Mouse (Mus musculus): ENCODE measurements around the gene Tradd. TPM values are rescaled to one million over a fixed set of nuclear protein-coding genes. Genes with fewer than 3 reads are reported as not detected.
"Not testable (repeated sequence)": the region's sequence is repeated elsewhere in the genome, so short reads cannot be mapped to it uniquely, and the experiment has no call there.

The Tradd gene
- polyA plus RNA-seq, 1 experiment from 2014 or later = 17.5 TPM

DNA sequence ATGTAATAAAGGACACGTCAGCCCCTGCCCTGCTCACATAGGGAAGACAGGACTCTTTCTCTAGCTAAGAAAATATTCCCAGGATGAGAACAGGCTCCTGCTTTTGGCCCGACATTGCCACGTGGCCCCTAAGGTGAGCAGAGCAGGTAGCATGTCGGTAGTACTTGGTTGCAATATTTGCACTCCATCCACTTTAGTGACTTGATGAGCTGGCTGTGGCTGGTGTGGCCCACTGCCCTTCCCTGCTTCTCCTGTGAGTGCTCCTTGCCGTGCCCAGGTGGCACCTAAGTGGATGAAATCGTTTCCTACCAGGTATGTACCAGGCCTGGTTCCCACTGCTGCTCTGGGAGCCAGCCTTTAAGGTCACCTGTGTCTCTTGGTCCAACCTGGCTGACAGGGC lies 12.5 kb downstream of the Tradd start:
- no peak overlapping the region for H3K27ac ChIP-seq
- peaks cover 24% of the 10 kb centered on the region for H3K27me3 ChIP-seq
- H3K4me2 ChIP-seq (replicated peaks) = no peak overlapping the region
- peaks cover 49% of the 10 kb centered on the region for H3K36me3 ChIP-seq
- H3K9ac ChIP-seq = no peak overlapping the region
- WGBS = 90% methylated on average over 6 of the region's 6 CpGs
- no peak for ATAC-seq (ENCODE audit: low FRiP score)
- H3K4me3 ChIP-seq = no peak overlapping the region
- no peaks in the 10 kb centered on the region for H3K9me3 ChIP-seq (replicated peaks)
- H3K4me1 ChIP-seq = peaks cover 16% of the 10 kb centered on the region

- Histone ChIP-seq H3K9ac (no peak overlapping the region), H3K4me3 (no peak overlapping the region), H3K4me2 (replicated peaks) (no peak overlapping the region), H3K27me3 (no peaks in the 10 kb centered on the region), H3K4me1 (no peaks in the 10 kb centered on the region), H3K9me3 (replicated peaks) (no peaks in the 10 kb centered on the region), H3K27ac (no peak overlapping the region), H3K36me3 (peaks cover 39% of the 10 kb centered on the region)
- ATAC-seq (ENCODE audit: low FRiP score) = no peak
- WGBS = 97% methylated on average over 7 of the region's 7 CpGs
Observed at GRCm38 (mm10) chr8:105241016-105241415, 23.4 kb downstream of the Tradd start.

GRCm38 (mm10) chr8:105237442-105238142 lies 26.8 kb downstream of the Tradd start:
- Histone ChIP-seq H3K9ac (no peak overlapping the region), H3K9me3 (replicated peaks) (no peaks in the 10 kb centered on the region), H3K4me1 (no peaks in the 10 kb centered on the region), H3K36me3 (peaks cover 41% of the 10 kb centered on the region), H3K27me3 (no peaks in the 10 kb centered on the region), H3K4me2 (replicated peaks) (no peak overlapping the region), H3K27ac (no peak overlapping the region), H3K4me3 (no peak overlapping the region)
- ATAC-seq (ENCODE audit: low FRiP score) = no peak
- 92% methylated on average over 14 of the region's 14 CpGs for WGBS

GRCm38 (mm10) chr8:105235206-105235605 lies 29.2 kb downstream of the Tradd start:
- no peaks in the 10 kb centered on the region for H3K27me3 ChIP-seq
- 91% methylated on average over 1 of the region's 1 CpGs for WGBS
- peaks cover 26% of the 10 kb centered on the region for H3K36me3 ChIP-seq
- no peak overlapping the region for H3K27ac ChIP-seq
- H3K9ac ChIP-seq = no peak overlapping the region
- H3K4me3 ChIP-seq = no peak overlapping the region
- no peak for ATAC-seq (ENCODE audit: low FRiP score)
- no peak overlapping the region for H3K4me2 ChIP-seq (replicated peaks)
- no peaks in the 10 kb centered on the region for H3K9me3 ChIP-seq (replicated peaks)
- no peaks in the 10 kb centered on the region for H3K4me1 ChIP-seq

- Histone ChIP-seq H3K4me1 (no peaks in the 10 kb centered on the region), H3K36me3 (peaks cover 16% of the 10 kb centered on the region), H3K4me2 (replicated peaks) (no peak overlapping the region), H3K9me3 (replicated peaks) (no peaks in the 10 kb centered on the region), H3K4me3 (no peak overlapping the region), H3K9ac (no peak overlapping the region), H3K27me3 (no peaks in the 10 kb centered on the region), H3K27ac (no peak overlapping the region)
- 78% methylated on average over 1 of the region's 1 CpGs for WGBS
- no peak for ATAC-seq (ENCODE audit: low FRiP score)
Observed at GRCm38 (mm10) chr8:105233126-105233935, 31.1 kb downstream of the Tradd start.

GRCm38 (mm10) chr8:105232321-105232693 lies 32.1 kb downstream of the Tradd start:
- 97% methylated on average over 4 of the region's 4 CpGs for WGBS
- H3K27ac ChIP-seq; H3K27me3 ChIP-seq; H3K9me3 ChIP-seq (replicated peaks); H3K4me2 ChIP-seq (replicated peaks); ATAC-seq (ENCODE audit: low FRiP score); H3K9ac ChIP-seq; H3K4me1 ChIP-seq; H3K4me3 ChIP-seq: not testable (repeated sequence)
- peaks cover 16% of the 10 kb centered on the region for H3K36me3 ChIP-seq

GRCm38 (mm10) chr8:105231503-105232320 lies 32.7 kb downstream of the Tradd start:
- H3K27ac ChIP-seq = no peak overlapping the region
- H3K4me2 ChIP-seq (replicated peaks) = no peak overlapping the region
- 89% methylated on average over 12 of the region's 12 CpGs for WGBS
- H3K36me3 ChIP-seq = peaks cover 16% of the 10 kb centered on the region
- ATAC-seq (ENCODE audit: low FRiP score) = no peak
- H3K9ac ChIP-seq = no peak overlapping the region
- H3K27me3 ChIP-seq = no peaks in the 10 kb centered on the region
- no peak overlapping the region for H3K4me3 ChIP-seq
- H3K4me1 ChIP-seq = no peaks in the 10 kb centered on the region
- H3K9me3 ChIP-seq (replicated peaks) = no peaks in the 10 kb centered on the region

GRCm38 (mm10) chr8:105225917-105226316 lies 38.5 kb downstream of the Tradd start:
- Histone ChIP-seq H3K27ac (no peak overlapping the region), H3K36me3 (no peaks in the 10 kb centered on the region), H3K9ac (peak overlapping the region; percentile 89), H3K9me3 (replicated peaks) (no peaks in the 10 kb centered on the region), H3K4me3 (peak overlapping the region; percentile 90), H3K27me3 (no peaks in the 10 kb centered on the region), H3K4me2 (replicated peaks) (peak overlapping the region; percentile 74), H3K4me1 (peaks cover 17% of the 10 kb centered on the region)
- 31% methylated on average over 6 of the region's 6 CpGs for WGBS
- no peak for ATAC-seq (ENCODE audit: low FRiP score)

- WGBS = under 1% methylated on average over 26 of the region's 27 CpGs
- peak overlapping the region; percentile 89 for H3K9ac ChIP-seq
- H3K4me2 ChIP-seq (replicated peaks) = peak overlapping the region; percentile 74
- H3K27ac ChIP-seq = peak overlapping the region; percentile 64
- H3K4me3 ChIP-seq = peak overlapping the region; percentile 90
- H3K4me1 ChIP-seq = peaks cover 17% of the 10 kb centered on the region
- ATAC-seq (ENCODE audit: low FRiP score) = no peak
- H3K27me3 ChIP-seq = no peaks in the 10 kb centered on the region
- no peaks in the 10 kb centered on the region for H3K9me3 ChIP-seq (replicated peaks)
- no peaks in the 10 kb centered on the region for H3K36me3 ChIP-seq
Observed at GRCm38 (mm10) chr8:105225272-105225593, 39.2 kb downstream of the Tradd start.

GRCm38 (mm10) chr8:105224413-105225271 lies 39.8 kb downstream of the Tradd start, which contains the start of gene D230025D16Rik:
Gene D230025D16Rik (plus strand): TSS chr8:105225145.
- H3K4me1 ChIP-seq = peaks cover 17% of the 10 kb centered on the region
- peak within 1 kb of the TSS; percentile 74 for H3K4me2 ChIP-seq (replicated peaks)
- H3K36me3 ChIP-seq = no peaks in the 10 kb centered on the region
- H3K9ac ChIP-seq = peak within 1 kb of the TSS; percentile 89
- peak within 1 kb of the TSS; percentile 90 for H3K4me3 ChIP-seq
- WGBS = 3% methylated on average over 34 of the region's 34 CpGs
- H3K27ac ChIP-seq = peak within 1 kb of the TSS; percentile 64
- ATAC-seq (ENCODE audit: low FRiP score) = peak; percentile 96
- H3K9me3 ChIP-seq (replicated peaks) = no peaks in the 10 kb centered on the region
- H3K27me3 ChIP-seq = no peaks in the 10 kb centered on the region

- Histone ChIP-seq H3K27ac (no peak overlapping the region), H3K9ac (no peak overlapping the region), H3K9me3 (replicated peaks) (no peaks in the 10 kb centered on the region), H3K4me3 (no peak overlapping the region), H3K36me3 (no peaks in the 10 kb centered on the region), H3K4me2 (replicated peaks) (no peak overlapping the region), H3K4me1 (peaks cover 17% of the 10 kb centered on the region), H3K27me3 (no peaks in the 10 kb centered on the region)
- 84% methylated on average over 7 of the region's 7 CpGs for WGBS
- no peak for ATAC-seq (ENCODE audit: low FRiP score)
Observed at GRCm38 (mm10) chr8:105223850-105224249, 40.6 kb downstream of the Tradd start.
